Mouse (Mus musculus) forebrain, embryonic 10.5 days (tissue): ENCODE measurements around the gene Otud7b. TPM values are rescaled to one million over a fixed set of nuclear protein-coding genes. Genes with fewer than 3 reads are reported as not detected.

Experiments used
- DNase-seq: peaks from one replicate; pipeline ENCODE4 v3.0.0-alpha.2; 2017; ENCODE audit warnings: low spot score; ENCODE audit errors: extremely low spot score
- H3K27ac ChIP-seq: fragments of 300-500 bp; sonication (generic); 2 replicates; pipeline ENCODE4 v1.5.1; 2016; ENCODE audit warnings: mild to moderate bottlenecking
- H3K27me3 ChIP-seq: fragments of 300-500 bp; sonication (generic); 2 replicates; pipeline ENCODE4 v1.6.1; 2016; ENCODE audit warnings: mild to moderate bottlenecking; ENCODE audit not compliant: poor library complexity, severe bottlenecking
- H3K36me3 ChIP-seq: fragments of 300-500 bp; sonication (generic); replicated peaks from 2 replicates; pipeline ENCODE4 v1.6.1; 2016; ENCODE audit warnings: mild to moderate bottlenecking, moderate library complexity
- H3K4me1 ChIP-seq: fragments of 300-500 bp; sonication (generic); 2 replicates; pipeline ENCODE4 v1.6.1; 2016
- H3K4me3 ChIP-seq: fragments of 300-500 bp; sonication (generic); 2 replicates; pipeline ENCODE4 v1.5.1; 2016; ENCODE audit warnings: mild to moderate bottlenecking, moderate library complexity
- H3K9me3 ChIP-seq: fragments of 300-500 bp; sonication (generic); 2 replicates; pipeline ENCODE4 v1.6.1; 2016; ENCODE audit warnings: mild to moderate bottlenecking, moderate library complexity
- WGBS: fragments of 180-500 bp; shearing (Covaris S2); methylation state at CpG from one replicate; pipeline ENCODE4 v1.1.7; 2016; 5-methylcytosine and 5-hydroxymethylcytosine counted together
- polyA plus RNA-seq: library from polyadenylated mRNA; unstranded; fragments of >200 nt; fragmentation: Nextera tagmentation; extraction: Ambion mirVana; gene quantifications from 2 replicates; pipeline ENCODE4 v1.2.1, GENCODE M21; 2016

Gene Otud7b
- polyA plus RNA-seq, 1 experiment from 2014 or later, result 14.1 TPM

DNA sequence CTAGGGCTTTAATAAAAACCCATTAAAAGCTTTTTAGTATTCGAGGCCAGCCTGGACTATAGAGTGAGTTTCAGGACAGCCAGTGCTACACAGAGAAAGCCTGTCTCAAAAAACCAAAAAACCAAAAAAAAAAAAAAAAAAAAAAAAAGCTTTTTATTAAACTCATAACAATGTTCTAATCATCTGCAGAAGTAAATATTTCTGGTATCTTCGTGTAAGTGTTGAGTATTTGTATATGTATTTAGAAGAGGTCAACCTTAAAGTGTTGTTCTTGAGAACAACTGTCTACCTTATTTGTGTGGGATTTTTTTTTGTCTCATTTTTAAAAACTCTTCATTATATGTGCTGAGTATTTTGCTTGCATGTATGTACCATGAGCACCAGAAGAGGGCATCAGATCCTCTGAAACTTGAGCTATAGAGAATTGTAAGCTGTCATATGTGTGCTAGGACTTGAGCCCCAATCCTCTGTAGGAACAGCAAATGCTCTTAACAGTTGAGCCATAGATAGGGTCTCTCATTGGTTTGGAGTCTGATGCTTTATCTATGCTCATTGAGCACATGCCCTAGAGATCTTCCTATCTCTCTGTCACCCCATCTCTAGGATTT lies 14.3 kb upstream of the Otud7b start:
- Histone ChIP-seq H3K36me3 (no peaks in the 10 kb centered on the region), H3K27ac (no peak overlapping the region), H3K4me3 (no peak overlapping the region), H3K9me3 (no peaks in the 10 kb centered on the region), H3K4me1 (no peaks in the 10 kb centered on the region), H3K27me3 (no peaks in the 10 kb centered on the region)
- DNase-seq, result no peak
- WGBS, result 71% methylated on average over 2 of the region's 2 CpGs

DNA sequence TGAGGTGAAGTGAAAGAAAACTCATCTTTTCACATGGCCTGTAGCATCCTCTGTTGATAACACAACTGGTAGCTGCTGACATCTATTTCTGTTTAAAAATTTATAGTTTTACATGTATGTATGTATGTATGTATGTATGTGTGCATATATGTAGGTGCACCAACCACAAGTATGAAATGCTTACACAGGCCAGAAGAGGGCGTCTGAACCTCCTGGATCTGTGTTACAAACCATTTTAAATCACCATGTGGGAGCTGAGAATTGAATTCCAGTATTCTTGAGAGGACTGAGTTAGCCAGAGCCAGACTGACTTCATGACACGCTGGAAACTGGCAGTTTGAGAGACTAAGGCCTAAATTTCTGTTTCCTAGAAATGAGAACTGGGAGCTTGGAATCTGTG lies 13.2 kb upstream of the Otud7b start:
- Histone ChIP-seq H3K27me3 (no peaks in the 10 kb centered on the region), H3K4me3 (no peak overlapping the region), H3K36me3 (no peaks in the 10 kb centered on the region), H3K4me1 (no peaks in the 10 kb centered on the region), H3K9me3 (no peaks in the 10 kb centered on the region), H3K27ac (no peak overlapping the region)
- 76% methylated on average over 2 of the region's 2 CpGs for WGBS
- no peak for DNase-seq

DNA sequence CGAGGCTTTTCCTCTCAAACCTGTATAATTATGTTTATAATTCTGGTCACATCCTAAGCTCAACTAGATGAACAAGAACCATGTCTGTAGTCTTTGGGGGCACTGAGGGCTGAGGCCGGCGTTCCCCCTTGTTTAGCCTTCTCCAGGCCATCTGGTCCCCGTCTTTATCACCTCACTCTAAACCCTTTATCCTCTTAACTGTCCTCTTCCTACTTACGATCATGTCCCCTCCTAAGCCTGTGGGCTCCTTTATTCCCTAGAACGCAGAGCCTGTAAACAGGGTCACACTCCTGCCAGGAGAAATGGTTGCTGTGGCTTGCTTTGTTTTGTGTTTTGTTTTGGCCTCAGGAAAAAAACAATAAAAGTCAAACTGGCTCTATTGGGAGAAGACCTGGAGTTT lies 12.4 kb upstream of the Otud7b start:
- Histone ChIP-seq H3K27me3 (no peaks in the 10 kb centered on the region), H3K4me3 (no peak overlapping the region), H3K36me3 (no peaks in the 10 kb centered on the region), H3K27ac (no peak overlapping the region), H3K9me3 (no peaks in the 10 kb centered on the region), H3K4me1 (no peaks in the 10 kb centered on the region)
- no peak for DNase-seq
- 66% methylated on average over 6 of the region's 6 CpGs for WGBS

DNA sequence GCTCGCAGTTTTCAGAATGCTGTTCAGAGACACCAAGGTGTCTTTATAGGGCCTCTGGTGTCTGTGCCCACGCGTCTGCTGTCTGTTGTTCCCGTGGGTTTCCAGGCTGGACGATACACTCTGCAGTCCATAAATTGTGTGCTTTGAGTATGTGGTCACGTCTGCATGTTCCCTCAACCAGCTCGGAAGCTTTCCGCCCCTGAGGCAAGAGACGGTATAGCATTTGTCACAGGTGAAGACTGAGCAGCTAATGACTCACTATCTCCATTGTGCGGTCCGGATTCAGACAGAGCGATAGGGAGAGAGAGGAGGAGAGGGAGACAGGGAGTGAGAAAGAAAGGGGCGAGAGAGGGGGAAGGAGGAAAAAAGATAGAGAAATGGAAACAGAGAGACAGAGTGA lies 10.8 kb upstream of the Otud7b start:
- 72% methylated on average over 13 of the region's 13 CpGs for WGBS
- no peaks in the 10 kb centered on the region for H3K4me1 ChIP-seq
- H3K4me3 ChIP-seq, result no peak overlapping the region
- DNase-seq, result no peak
- H3K9me3 ChIP-seq, result no peaks in the 10 kb centered on the region
- H3K27me3 ChIP-seq, result no peaks in the 10 kb centered on the region
- no peaks in the 10 kb centered on the region for H3K36me3 ChIP-seq
- H3K27ac ChIP-seq, result no peak overlapping the region

DNA sequence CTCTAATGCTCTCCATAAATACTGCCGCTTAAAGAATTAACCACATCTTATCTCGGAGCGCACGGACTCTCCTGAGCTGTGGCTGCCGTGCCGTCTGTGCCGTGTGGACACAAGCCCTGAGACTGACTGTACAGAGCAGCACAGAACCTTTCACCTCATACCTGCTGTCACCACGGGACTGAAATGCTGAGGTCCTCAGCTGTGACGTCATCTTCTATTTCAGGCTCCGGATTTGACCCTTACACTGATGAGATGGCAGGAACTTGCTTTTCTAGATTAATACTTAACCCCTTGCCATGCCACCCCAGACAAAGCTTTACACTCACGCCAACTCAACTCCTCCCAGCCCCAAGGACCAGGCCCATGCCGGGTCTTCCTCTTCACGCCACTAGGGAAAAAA lies 10.1 kb upstream of the Otud7b start:
- Histone ChIP-seq H3K36me3 (no peaks in the 10 kb centered on the region), H3K9me3 (no peaks in the 10 kb centered on the region), H3K4me3 (no peak overlapping the region), H3K27me3 (no peaks in the 10 kb centered on the region), H3K27ac (no peak overlapping the region), H3K4me1 (no peaks in the 10 kb centered on the region)
- WGBS, result 88% methylated on average over 13 of the region's 13 CpGs
- DNase-seq, result no peak

DNA sequence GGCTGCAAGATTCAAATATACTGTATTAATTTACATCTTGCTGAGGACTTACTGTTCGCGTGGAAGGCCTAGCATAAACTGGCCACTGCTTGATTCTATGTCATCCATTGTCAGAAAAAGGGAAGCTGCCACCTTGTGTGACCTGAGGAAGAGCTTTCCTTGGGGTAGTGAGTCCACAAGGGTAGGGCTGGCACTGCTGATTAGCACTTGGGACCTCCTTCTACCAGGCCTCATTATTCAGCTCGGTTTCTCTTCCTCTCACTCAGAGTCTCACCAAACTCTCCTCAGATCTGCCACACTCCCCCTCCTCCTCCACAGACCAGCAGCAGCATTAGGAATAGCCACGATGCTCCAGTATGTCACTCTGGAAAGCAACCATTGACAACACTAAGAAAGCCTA lies 6.2 kb upstream of the Otud7b start:
- 72% methylated on average over 4 of the region's 4 CpGs for WGBS
- Histone ChIP-seq H3K36me3 (no peaks in the 10 kb centered on the region), H3K4me3 (no peak overlapping the region), H3K9me3 (no peaks in the 10 kb centered on the region), H3K4me1 (peaks cover 11% of the 10 kb centered on the region), H3K27ac (no peak overlapping the region), H3K27me3 (0 out of 2 replicates have a peak, but pooled peaks cover 4% of the 10 kb centered on the region)
- no peak for DNase-seq

DNA sequence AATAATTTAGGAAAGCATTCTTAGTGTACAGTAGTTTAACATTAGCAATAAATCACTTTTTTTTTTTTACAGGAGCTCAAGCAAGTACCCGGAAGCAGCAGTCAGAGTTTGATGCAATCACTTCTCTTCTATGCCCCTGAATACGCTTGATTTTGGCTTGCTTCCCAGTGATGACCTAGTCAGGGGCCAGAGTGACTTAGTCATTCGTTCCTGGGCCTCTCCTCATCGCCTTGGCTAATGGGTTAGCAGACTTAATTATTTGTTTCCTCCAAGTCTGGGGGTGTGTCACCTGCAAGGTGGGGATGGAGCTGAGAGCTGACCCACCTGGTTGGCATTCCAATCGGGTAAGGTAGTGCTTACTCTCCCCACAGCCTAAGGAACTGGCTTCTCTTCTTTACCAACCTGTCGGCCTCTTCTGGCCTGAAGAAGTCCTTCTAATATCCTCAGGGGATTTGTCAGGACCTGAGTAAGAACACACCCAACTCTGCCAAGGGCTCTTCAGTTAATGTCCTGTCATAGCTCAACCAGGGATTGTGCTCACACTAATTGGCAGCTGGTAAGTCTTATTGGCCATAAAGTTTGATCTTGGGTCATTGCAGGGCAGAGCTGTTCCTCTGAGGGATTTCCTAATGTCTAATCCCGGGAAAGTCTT lies 5.6 kb upstream of the Otud7b start:
- WGBS, result 75% methylated on average over 7 of the region's 7 CpGs
- peaks cover 14% of the 10 kb centered on the region for H3K4me1 ChIP-seq
- H3K27me3 ChIP-seq, result 0 out of 2 replicates have a peak, but pooled peaks cover 5% of the 10 kb centered on the region
- no peak overlapping the region for H3K27ac ChIP-seq
- H3K9me3 ChIP-seq, result no peaks in the 10 kb centered on the region
- H3K4me3 ChIP-seq, result no peak overlapping the region
- no peak for DNase-seq
- no peaks in the 10 kb centered on the region for H3K36me3 ChIP-seq

DNA sequence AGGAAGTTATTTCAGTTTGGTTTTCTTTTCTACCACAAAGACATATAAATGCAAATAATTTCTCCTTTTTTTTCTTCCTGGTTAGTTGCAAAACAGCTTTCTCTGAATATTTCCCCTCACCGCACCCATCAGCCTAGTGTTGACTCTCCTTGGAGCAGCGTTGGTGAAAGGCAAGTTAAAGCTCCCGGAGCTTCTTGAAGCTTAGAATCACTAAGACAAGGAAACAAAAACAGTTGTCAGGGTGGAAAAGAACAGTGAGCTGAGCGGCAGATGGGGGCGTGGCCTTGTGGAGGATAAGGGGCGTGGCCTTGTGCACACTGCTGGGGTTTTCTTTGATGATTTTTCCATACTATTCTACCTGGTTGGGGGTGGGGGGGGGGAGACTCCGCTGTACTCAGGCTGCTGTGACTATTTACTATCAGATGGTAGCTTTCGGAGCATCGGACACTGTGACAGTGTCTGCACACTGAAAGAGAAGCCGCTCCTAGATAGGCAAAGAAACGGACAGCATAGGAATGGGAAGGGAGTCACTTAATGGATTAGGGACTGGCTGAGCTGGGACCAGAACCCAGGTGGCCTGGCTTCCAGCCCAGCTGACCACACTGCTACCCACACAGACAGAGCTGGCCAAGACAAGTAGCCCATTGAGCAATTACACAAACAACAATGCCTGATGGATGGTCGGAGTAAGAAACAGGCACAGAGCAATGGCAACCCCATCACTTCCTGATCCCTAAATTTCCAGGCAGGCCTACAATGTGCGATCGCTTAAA lies 2.0 kb upstream of the Otud7b start:
- H3K36me3 ChIP-seq, result no peaks in the 10 kb centered on the region
- 17% methylated on average over 14 of the region's 14 CpGs for WGBS
- H3K4me1 ChIP-seq, result peaks cover 39% of the 10 kb centered on the region
- H3K9me3 ChIP-seq, result no peaks in the 10 kb centered on the region
- 0 out of 2 replicates have a peak, but pooled peaks cover 5% of the 10 kb centered on the region for H3K27me3 ChIP-seq
- peak overlapping the region; percentile 69; the same call in 1 of the 2 replicates for H3K27ac ChIP-seq
- H3K4me3 ChIP-seq, result peak overlapping the region; percentile 43
- DNase-seq, result peak; percentile 48

DNA sequence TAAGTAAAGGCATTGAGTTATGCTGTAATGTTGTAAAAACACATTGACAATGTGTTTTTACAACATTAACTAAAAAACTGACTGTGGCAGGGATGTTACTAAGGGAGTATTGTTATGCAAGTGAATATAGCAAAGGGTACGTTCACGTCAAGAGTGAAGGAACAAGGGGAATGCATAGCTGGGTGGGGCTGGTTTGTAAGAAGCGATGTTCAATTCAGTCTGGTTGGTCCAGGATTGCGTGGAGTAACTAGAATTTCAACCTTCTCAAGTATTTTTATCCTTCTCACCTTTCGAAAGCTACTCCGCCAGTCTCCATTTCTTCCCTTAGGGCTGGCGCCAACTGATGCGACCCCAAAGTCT lies 446 bp upstream of the Otud7b start:
- Histone ChIP-seq H3K36me3 (peaks cover under 1% of the 10 kb centered on the region; the same call in 1 of the 2 replicates), H3K9me3 (no peaks in the 10 kb centered on the region), H3K27ac (peak overlapping the region; percentile 95), H3K4me1 (peaks cover 46% of the 10 kb centered on the region), H3K4me3 (peak overlapping the region; percentile 92), H3K27me3 (0 out of 2 replicates have a peak, but pooled peaks cover 5% of the 10 kb centered on the region)
- no peak for DNase-seq
- 7% methylated on average over 8 of the region's 8 CpGs for WGBS

DNA sequence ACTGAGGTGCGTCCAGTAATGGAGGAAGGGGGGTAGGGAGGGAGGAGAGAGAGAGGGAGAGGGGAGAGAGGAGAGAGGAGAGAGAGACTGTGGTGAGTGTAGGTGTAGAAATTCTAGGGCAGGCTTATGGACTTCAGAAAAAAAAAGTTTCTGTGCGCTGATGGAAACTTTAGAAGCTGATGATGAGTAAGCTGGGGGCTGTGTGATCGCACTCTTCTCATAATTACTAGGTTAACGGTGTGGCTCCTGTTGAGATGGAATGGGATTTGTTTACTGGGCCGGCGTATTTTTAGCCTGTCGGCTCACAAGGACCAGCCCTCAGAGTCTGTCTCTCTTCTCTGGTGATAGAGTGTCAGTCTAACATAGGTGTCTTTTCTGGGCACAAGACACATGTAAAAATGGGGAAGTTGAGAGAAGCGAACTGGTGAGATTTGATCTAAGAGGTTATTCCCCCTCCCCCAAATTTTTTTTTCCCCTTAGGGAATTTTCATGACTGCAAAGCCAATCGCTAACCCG lies 963 bp downstream of the Otud7b start:
- Histone ChIP-seq H3K9me3 (no peaks in the 10 kb centered on the region), H3K4me1 (peaks cover 46% of the 10 kb centered on the region), H3K4me3 (peak overlapping the region; percentile 92), H3K27ac (peak overlapping the region; percentile 95), H3K36me3 (peaks cover 4% of the 10 kb centered on the region), H3K27me3 (0 out of 2 replicates have a peak, but pooled peaks cover 5% of the 10 kb centered on the region)
- DNase-seq, result no peak
- 10% methylated on average over 10 of the region's 10 CpGs for WGBS

DNA sequence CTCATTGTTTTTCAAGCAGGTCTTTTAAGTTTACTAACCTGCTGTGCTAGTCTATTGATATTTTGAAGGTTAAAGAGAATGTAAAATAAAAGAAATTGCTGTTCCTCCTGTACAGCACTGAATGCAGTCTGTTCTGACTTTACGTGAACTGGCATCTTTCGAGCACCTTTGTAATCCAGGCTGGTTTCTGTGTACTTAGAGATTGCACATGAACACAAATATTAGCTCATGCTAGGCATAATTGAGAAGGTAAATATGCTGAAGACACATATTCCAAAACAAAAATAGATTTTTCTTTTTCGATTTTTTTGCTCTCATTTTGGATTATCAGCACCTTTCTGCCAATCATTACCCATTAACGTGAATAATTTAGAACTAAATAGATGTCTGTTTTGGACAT lies 1.8 kb downstream of the Otud7b start:
- no peak for DNase-seq
- H3K9me3 ChIP-seq, result no peaks in the 10 kb centered on the region
- H3K4me3 ChIP-seq, result peak overlapping the region; percentile 92
- peaks cover 4% of the 10 kb centered on the region for H3K36me3 ChIP-seq
- peaks cover 46% of the 10 kb centered on the region for H3K4me1 ChIP-seq
- no peak overlapping the region for H3K27ac ChIP-seq
- 0 out of 2 replicates have a peak, but pooled peaks cover 5% of the 10 kb centered on the region for H3K27me3 ChIP-seq
- 90% methylated on average over 4 of the region's 4 CpGs for WGBS

DNA sequence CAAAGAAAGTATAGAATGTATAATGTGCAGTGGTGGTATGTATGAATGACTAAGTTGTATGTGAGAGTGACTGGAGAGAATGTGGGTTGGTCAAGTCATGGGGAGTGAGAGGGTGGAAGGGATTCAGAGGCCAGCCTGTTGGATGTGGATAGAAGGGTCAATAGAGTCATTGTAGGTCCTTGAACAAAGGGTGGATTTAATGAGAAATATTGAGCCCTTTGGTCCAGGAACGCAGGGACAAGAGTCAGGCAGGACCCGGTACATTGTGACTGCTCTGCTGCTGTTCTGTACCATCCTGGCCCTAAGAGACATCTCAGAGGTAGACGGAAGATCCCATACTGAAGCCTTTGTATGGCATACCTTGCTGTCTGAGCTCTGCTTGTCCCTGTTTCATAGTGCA lies 4.0 kb downstream of the Otud7b start:
- Histone ChIP-seq H3K4me3 (no peak overlapping the region), H3K27me3 (no peaks in the 10 kb centered on the region), H3K4me1 (peaks cover 35% of the 10 kb centered on the region), H3K9me3 (no peaks in the 10 kb centered on the region), H3K27ac (no peak overlapping the region), H3K36me3 (peaks cover 4% of the 10 kb centered on the region)
- DNase-seq, result no peak
- WGBS, result 78% methylated on average over 3 of the region's 3 CpGs

DNA sequence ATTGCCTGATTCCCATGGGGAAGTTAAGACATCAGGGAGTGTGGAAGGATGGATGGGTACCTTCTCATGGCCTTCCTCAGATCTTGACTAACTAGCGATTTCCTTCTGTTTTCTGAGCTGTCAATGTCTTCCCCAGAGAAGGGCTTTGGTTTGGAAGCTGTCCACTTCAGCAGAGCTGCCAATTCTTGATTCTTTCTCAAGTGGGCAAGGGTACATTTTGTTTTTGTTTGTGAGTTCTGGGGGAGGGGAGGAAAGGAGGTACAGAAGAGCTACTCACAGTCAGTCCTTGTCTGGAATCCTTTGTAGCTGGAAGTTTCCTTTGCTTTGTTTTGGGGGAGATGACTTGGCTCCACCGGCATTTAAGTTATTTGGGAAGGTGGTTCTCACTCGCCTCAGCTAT lies 8.9 kb downstream of the Otud7b start:
- no peak overlapping the region for H3K4me3 ChIP-seq
- H3K4me1 ChIP-seq, result 0 out of 2 replicates have a peak, but pooled peaks cover 3% of the 10 kb centered on the region
- H3K9me3 ChIP-seq, result no peaks in the 10 kb centered on the region
- H3K36me3 ChIP-seq, result peaks cover 4% of the 10 kb centered on the region
- no peak for DNase-seq
- H3K27me3 ChIP-seq, result no peaks in the 10 kb centered on the region
- no peak overlapping the region for H3K27ac ChIP-seq
- WGBS, result 66% methylated on average over 3 of the region's 3 CpGs
